Mouse (Mus musculus) E14TG2a.4 (cell line): ENCODE measurements around the gene Iffo2.

Source experiments
- H3K27me3 ChIP-seq: 2 replicates; pipeline ENCODE4 v1.6.1; 2014; ENCODE audit warnings: low read length, control low read depth; ENCODE audit not compliant: insufficient read depth
- H3K36me3 ChIP-seq: 2 replicates; pipeline ENCODE4 v1.6.1; 2014; ENCODE audit warnings: low read length, control low read depth; ENCODE audit not compliant: insufficient read depth
- H3K4me1 ChIP-seq: replicated peaks from 2 replicates; pipeline ENCODE4 v1.6.1; 2014; ENCODE audit warnings: low read depth, low read length, control low read depth
- H3K4me3 ChIP-seq: replicated peaks from 2 replicates; pipeline ENCODE4 v1.5.1; 2014; ENCODE audit warnings: mild to moderate bottlenecking, low read length
- H3K9me3 ChIP-seq: 2 replicates; pipeline ENCODE4 v1.6.1; 2014; ENCODE audit warnings: low read length, control low read depth
- CTCF ChIP-seq: conservative IDR thresholded peaks from 2 replicates; pipeline ENCODE4 v1.5.1; 2014; ENCODE audit warnings: low read length
- NANOG ChIP-seq: IDR thresholded peaks from 2 replicates; pipeline ENCODE4 v1.6.1; 2014; ENCODE audit warnings: borderline replicate concordance, low read length, mixed read lengths
- POU5F1 ChIP-seq: IDR thresholded peaks from 2 replicates; pipeline ENCODE4 v1.6.1; 2014; ENCODE audit warnings: low read length, borderline replicate concordance

Iffo2 gene

GRCm38 (mm10) chr4:139661897-139662296 is 131.5 kb downstream of the Iffo2 start:
- no peak for TF ChIP-seq CTCF
- TF ChIP-seq NANOG, result no peak
- no peak for TF ChIP-seq POU5F1
- peaks cover 9% of the 10 kb centered on the region for H3K9me3 ChIP-seq
- H3K4me3 ChIP-seq, result no peak overlapping the region
- H3K4me1 ChIP-seq, result peaks cover 7% of the 10 kb centered on the region; the same call in 1 of the 2 replicates
- peaks cover 16% of the 10 kb centered on the region for H3K27me3 ChIP-seq
- H3K36me3 ChIP-seq, result no peaks in the 10 kb centered on the region

DNA sequence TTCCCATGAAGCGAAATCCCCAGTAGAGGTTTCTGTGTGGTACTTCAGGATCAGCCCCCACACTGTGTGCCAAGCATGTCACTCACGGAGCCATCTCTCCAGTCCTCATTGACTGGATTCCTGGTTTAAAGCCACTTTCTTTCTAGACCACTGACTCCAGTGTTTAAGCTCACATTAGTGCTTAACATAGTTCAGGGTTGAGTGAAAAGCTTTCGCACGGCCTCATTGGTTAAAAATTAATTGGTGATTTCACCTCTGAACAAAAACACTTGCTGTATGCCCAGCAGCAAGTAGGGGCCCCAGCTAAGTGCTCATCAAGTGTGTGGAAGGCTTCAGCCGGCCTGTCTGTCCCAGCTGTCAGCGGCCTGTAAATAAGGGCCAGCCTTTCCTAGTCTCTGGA is 137.3 kb downstream of the Iffo2 start:
- H3K9me3 ChIP-seq, result 0 out of 2 replicates have a peak, but pooled peaks cover 3% of the 10 kb centered on the region
- H3K4me1 ChIP-seq, result peaks cover 16% of the 10 kb centered on the region
- H3K36me3 ChIP-seq, result no peaks in the 10 kb centered on the region
- no peak overlapping the region for H3K4me3 ChIP-seq
- peaks cover 11% of the 10 kb centered on the region; the same call in 1 of the 2 replicates for H3K27me3 ChIP-seq
- no peak for TF ChIP-seq POU5F1

GRCm38 (mm10) chr4:139669847-139670246 is 139.5 kb downstream of the Iffo2 start:
- Histone ChIP-seq H3K9me3 (0 out of 2 replicates have a peak, but pooled peaks cover 3% of the 10 kb centered on the region), H3K27me3 (peaks cover 26% of the 10 kb centered on the region), H3K4me1 (peaks cover 16% of the 10 kb centered on the region), H3K4me3 (no peak overlapping the region), H3K36me3 (no peaks in the 10 kb centered on the region)
- TF ChIP-seq NANOG (no peak), POU5F1 (no peak), CTCF (peak; percentile 98)
